Mouse (Mus musculus): ENCODE measurements around the gene Gid4. TPM values are rescaled to one million over a fixed set of nuclear protein-coding genes. Genes with fewer than 3 reads are reported as not detected.

Gid4 gene
- 68.4 TPM for polyA plus RNA-seq (2014; fragmentation: Illumina TruSeq; extraction: RNeasy Lipid Tissue Mini Kit (QIAGEN cat#74804); ENCODE audit: low read depth, low replicate concordance)

GRCm38 (mm10) chr11:60416963-60417716, at the start of gene Gid4:
Gid4 (plus strand) TSS chr11:60417145.

GRCm38 (mm10) chr11:60417717-60418472, 950 bp downstream of the Gid4 start, which contains the start of gene Atpaf2:
Atpaf2 (minus strand) TSS chr11:60418457.

DNA sequence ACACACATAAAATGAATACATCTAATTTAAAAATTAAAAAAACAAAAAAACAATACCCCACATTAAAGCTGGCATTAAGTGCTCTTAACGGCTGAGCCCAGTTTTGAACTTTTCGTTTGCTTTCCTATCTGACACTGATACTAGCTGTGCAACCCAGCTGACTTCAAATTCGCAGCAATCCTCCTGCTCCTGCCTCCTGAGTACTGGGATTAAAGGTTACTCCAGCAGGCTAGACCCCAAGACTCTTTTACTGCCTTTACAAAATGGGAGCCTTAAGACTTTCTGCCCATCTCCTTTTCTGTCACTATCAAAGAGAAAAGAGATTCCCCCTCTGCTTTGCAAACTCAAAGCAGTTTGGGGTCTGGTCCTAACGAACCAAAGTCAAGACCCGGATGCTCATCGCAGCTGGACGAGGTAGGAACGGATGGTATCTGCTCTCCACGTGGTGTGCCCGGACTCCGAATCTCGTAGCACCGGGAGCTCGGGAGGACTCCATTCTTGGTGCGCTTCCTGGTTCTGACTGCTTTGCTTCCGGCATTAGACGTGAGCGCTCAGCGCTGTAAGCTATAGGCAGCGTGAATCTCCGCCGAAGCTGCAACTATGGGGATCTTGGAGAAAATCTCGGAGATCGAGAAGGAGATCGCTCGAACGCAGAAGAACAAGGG, 37.3 kb downstream of the Gid4 start, which contains the start of gene Drg2:
Gene Drg2 (plus strand): TSS at position 512 of the 665 bp plus-strand sequence.

DNA sequence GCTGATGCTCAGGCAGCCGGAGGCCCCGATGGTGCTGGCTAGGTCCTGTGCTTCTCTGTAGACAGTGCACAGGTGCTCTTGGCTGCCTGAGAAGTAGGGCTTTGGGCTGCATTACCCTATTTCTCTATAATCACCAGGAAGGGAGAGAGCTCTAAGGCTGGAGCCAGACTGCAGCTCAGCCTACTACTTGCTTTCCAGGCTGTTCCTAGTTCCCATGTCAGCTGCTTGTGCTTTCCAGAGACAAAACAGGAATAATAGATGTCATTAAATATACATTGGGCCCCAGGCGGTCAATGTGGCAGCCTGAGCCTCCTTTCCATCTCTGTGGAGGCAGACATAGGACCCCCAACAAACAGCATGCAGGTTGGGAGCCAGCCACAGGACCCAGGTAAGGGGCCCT, 52.1 kb downstream of the Gid4 start, which contains the start of gene Myo15:
Gene Myo15 (plus strand): TSS at position 301 of the 400 bp plus-strand sequence.

Other genes starting within 250 kb of the Gid4 start
- 0.25 TPM for gene Srebf1, start 194.6 kb upstream of the Gid4 start, polyA plus RNA-seq (2014; fragmentation: Illumina TruSeq; extraction: RNeasy Lipid Tissue Mini Kit (QIAGEN cat#74804); ENCODE audit: low read depth, low replicate concordance)
- gene Tom1l2, start 64.2 kb upstream of the Gid4 start, polyA plus RNA-seq (2014; fragmentation: Illumina TruSeq; extraction: RNeasy Lipid Tissue Mini Kit (QIAGEN cat#74804); ENCODE audit: low read depth, low replicate concordance) = 4.8 TPM
- 42.8 TPM for gene Drc3, start 63.8 kb upstream of the Gid4 start, polyA plus RNA-seq (2014; fragmentation: Illumina TruSeq; extraction: RNeasy Lipid Tissue Mini Kit (QIAGEN cat#74804); ENCODE audit: low read depth, low replicate concordance)
- gene Atpaf2, start 1.3 kb downstream of the Gid4 start, polyA plus RNA-seq (2014; fragmentation: Illumina TruSeq; extraction: RNeasy Lipid Tissue Mini Kit (QIAGEN cat#74804); ENCODE audit: low read depth, low replicate concordance) = 40.8 TPM
- 22.3 TPM for gene Drg2, start 37.4 kb downstream of the Gid4 start, polyA plus RNA-seq (2014; fragmentation: Illumina TruSeq; extraction: RNeasy Lipid Tissue Mini Kit (QIAGEN cat#74804); ENCODE audit: low read depth, low replicate concordance)
- 1.4 TPM for gene Myo15, start 52.2 kb downstream of the Gid4 start, polyA plus RNA-seq (2014; fragmentation: Illumina TruSeq; extraction: RNeasy Lipid Tissue Mini Kit (QIAGEN cat#74804); ENCODE audit: low read depth, low replicate concordance)
- 23.2 TPM for gene Alkbh5, start 119.2 kb downstream of the Gid4 start, polyA plus RNA-seq (2014; fragmentation: Illumina TruSeq; extraction: RNeasy Lipid Tissue Mini Kit (QIAGEN cat#74804); ENCODE audit: low read depth, low replicate concordance)